Mouse (Mus musculus) heart, embryonic 16.5 days (tissue): ENCODE data around the gene Gja8. TPM values are rescaled to one million over a fixed set of nuclear protein-coding genes. Genes with fewer than 3 reads are reported as not detected.

ENCODE experiments used
- ATAC-seq: fragments of 200-750 bp; cut with Nextera tagmentation; replicated peaks from 2 replicates; pipeline ENCODE4 v1.8.0; 2017; ENCODE audit warnings: moderate number of reproducible peaks; ENCODE audit not compliant: insufficient read depth, low FRiP score; ENCODE audit errors: extremely low read depth
- H3K27ac ChIP-seq: fragments of 300-500 bp; sonication (generic); 2 replicates; pipeline ENCODE4 v1.5.1; 2014; ENCODE audit warnings: mild to moderate bottlenecking, low read length, control low read depth, moderate library complexity
- H3K27me3 ChIP-seq: fragments of 300-500 bp; sonication (generic); 2 replicates; pipeline ENCODE4 v1.6.1; 2014; ENCODE audit warnings: low read length, mixed read lengths; ENCODE audit not compliant: control insufficient read depth, insufficient read depth
- H3K36me3 ChIP-seq: fragments of 300-500 bp; sonication (generic); 2 replicates; pipeline ENCODE4 v1.6.1; 2014; ENCODE audit not compliant: control insufficient read depth, insufficient read depth
- H3K4me1 ChIP-seq: fragments of 300-500 bp; sonication (generic); 2 replicates; pipeline ENCODE4 v1.6.1; 2014; ENCODE audit warnings: low read length, mixed read lengths; ENCODE audit not compliant: control insufficient read depth, insufficient read depth
- H3K4me2 ChIP-seq: fragments of 300-500 bp; sonication (generic); 2 replicates; pipeline ENCODE4 v1.6.1; 2014; ENCODE audit warnings: low read depth, mild to moderate bottlenecking, control low read depth, low read length
- H3K4me3 ChIP-seq: fragments of 300-500 bp; sonication (generic); 2 replicates; pipeline ENCODE4 v1.5.1; 2014; ENCODE audit warnings: mild to moderate bottlenecking, control low read depth, low read length
- H3K9ac ChIP-seq: fragments of 300-500 bp; sonication (generic); 2 replicates; pipeline ENCODE4 v1.6.1; 2014; ENCODE audit warnings: low read length, control low read depth
- H3K9me3 ChIP-seq: fragments of 300-500 bp; sonication (generic); replicated peaks from 2 replicates; pipeline ENCODE4 v1.6.1; 2016; ENCODE audit warnings: low read length; ENCODE audit not compliant: control insufficient read depth
- WGBS: fragments of 180-500 bp; shearing (Covaris S2); extraction: QIAGEN DNeasy Blood & Tissue Kit; methylation state at CpG from one replicate; pipeline ENCODE4 v1.1.7; 2014; 5-methylcytosine and 5-hydroxymethylcytosine counted together
- polyA plus RNA-seq: library from polyadenylated mRNA; unstranded; fragments of >200 nt; fragmentation: Nextera tagmentation; extraction: Ambion mirVana; gene quantifications from 2 replicates; pipeline ENCODE4 v1.2.1, GENCODE M21; 2015

The Gja8 gene
- polyA plus RNA-seq, 1 experiment from 2014 or later, result not detected

- no peaks in the 10 kb centered on the region for H3K27me3 ChIP-seq
- no peak overlapping the region for H3K4me3 ChIP-seq
- H3K9me3 ChIP-seq, result no peaks in the 10 kb centered on the region
- no peak overlapping the region for H3K27ac ChIP-seq
- no peak for ATAC-seq
- 0 out of 2 replicates have a peak, but pooled peaks cover 2% of the 10 kb centered on the region for H3K4me1 ChIP-seq
- no peak overlapping the region for H3K4me2 ChIP-seq
- H3K36me3 ChIP-seq, result no peaks in the 10 kb centered on the region
- no peak overlapping the region for H3K9ac ChIP-seq
- WGBS, result 52% methylated on average over 5 of the region's 5 CpGs
These were observed 11.8 kb upstream of the Gja8 start for GRCm38 (mm10) chr3:96937606-96938005.

- WGBS, result 6% methylated on average over 6 of the region's 6 CpGs
- no peak overlapping the region for H3K4me2 ChIP-seq
- H3K4me3 ChIP-seq, result no peak overlapping the region
- ATAC-seq, result no peak
- H3K4me1 ChIP-seq, result peaks cover 4% of the 10 kb centered on the region; the same call in 1 of the 2 replicates
- no peaks in the 10 kb centered on the region for H3K27me3 ChIP-seq
- no peaks in the 10 kb centered on the region for H3K9me3 ChIP-seq
- no peak overlapping the region for H3K27ac ChIP-seq
- H3K9ac ChIP-seq, result no peak overlapping the region
- no peaks in the 10 kb centered on the region for H3K36me3 ChIP-seq
These were observed 10.4 kb upstream of the Gja8 start for GRCm38 (mm10) chr3:96936241-96936640.

- ATAC-seq, result 0 out of 2 replicates have a peak, but pooled peaks have one; percentile 41
- no peak overlapping the region for H3K4me3 ChIP-seq
- no peaks in the 10 kb centered on the region for H3K9me3 ChIP-seq
- peak overlapping the region; percentile 35; the same call in 1 of the 2 replicates for H3K9ac ChIP-seq
- H3K4me2 ChIP-seq, result peak overlapping the region; percentile 42
- no peaks in the 10 kb centered on the region for H3K27me3 ChIP-seq
- H3K27ac ChIP-seq, result no peak overlapping the region; the same call in 1 of the 2 replicates
- WGBS, result 19% methylated on average over 5 of the region's 5 CpGs
- no peaks in the 10 kb centered on the region for H3K36me3 ChIP-seq
- peaks cover 8% of the 10 kb centered on the region; the same call in 1 of the 2 replicates for H3K4me1 ChIP-seq
These were observed 5.5 kb upstream of the Gja8 start for GRCm38 (mm10) chr3:96931261-96931681.

- no peak overlapping the region for H3K4me3 ChIP-seq
- no peak overlapping the region for H3K9ac ChIP-seq
- no peaks in the 10 kb centered on the region for H3K4me1 ChIP-seq
- no peaks in the 10 kb centered on the region for H3K36me3 ChIP-seq
- ATAC-seq, result no peak
- H3K4me2 ChIP-seq, result no peak overlapping the region
- 81% methylated on average over 4 of the region's 4 CpGs for WGBS
- no peak overlapping the region for H3K27ac ChIP-seq
- H3K27me3 ChIP-seq, result no peaks in the 10 kb centered on the region
- no peaks in the 10 kb centered on the region for H3K9me3 ChIP-seq
These were observed 1.2 kb downstream of the Gja8 start for GRCm38 (mm10) chr3:96924631-96925030.

- WGBS, result 74% methylated on average over 7 of the region's 7 CpGs
- Histone ChIP-seq H3K36me3 (no peaks in the 10 kb centered on the region), H3K27me3 (no peaks in the 10 kb centered on the region), H3K9me3 (no peaks in the 10 kb centered on the region), H3K27ac (no peak overlapping the region), H3K4me2 (no peak overlapping the region), H3K4me1 (no peaks in the 10 kb centered on the region), H3K9ac (no peak overlapping the region), H3K4me3 (no peak overlapping the region)
- no peak for ATAC-seq
These were observed 4.8 kb downstream of the Gja8 start for GRCm38 (mm10) chr3:96920991-96921390.

GRCm38 (mm10) chr3:96905592-96905991, 20.2 kb downstream of the Gja8 start:
- no peak for ATAC-seq
- Histone ChIP-seq H3K36me3 (no peaks in the 10 kb centered on the region), H3K27ac (no peak overlapping the region), H3K9ac (peak overlapping the region; percentile 90), H3K9me3 (no peaks in the 10 kb centered on the region), H3K4me3 (peak overlapping the region; percentile 92), H3K27me3 (peaks cover 5% of the 10 kb centered on the region), H3K4me2 (peak overlapping the region; percentile 81), H3K4me1 (peaks cover 9% of the 10 kb centered on the region)
- 38% methylated on average over 9 of the region's 9 CpGs for WGBS

- no peaks in the 10 kb centered on the region for H3K9me3 ChIP-seq
- H3K27ac ChIP-seq, result no peak within 1 kb of the TSS
- H3K4me3 ChIP-seq, result peak within 1 kb of the TSS; percentile 92
- H3K36me3 ChIP-seq, result no peaks in the 10 kb centered on the region
- peak within 1 kb of the TSS; percentile 90 for H3K9ac ChIP-seq
- under 1% methylated on average over 40 of the region's 40 CpGs for whole genome bisulfite sequencing
- peaks cover 5% of the 10 kb centered on the region for H3K27me3 ChIP-seq
- H3K4me1 ChIP-seq, result peaks cover 9% of the 10 kb centered on the region
- peak within 1 kb of the TSS; percentile 81 for H3K4me2 ChIP-seq
- peak; percentile 94 for ATAC-seq
These were observed 20.8 kb downstream of the Gja8 start, which contains the start of gene Gpr89 for GRCm38 (mm10) chr3:96904851-96905541. Gpr89 (minus strand) TSS chr3:96905346.

GRCm38 (mm10) chr3:96904393-96904792, 21.4 kb downstream of the Gja8 start, which contains the start of gene Gja5:
Gja5 (plus strand) TSS chr3:96904693.
- Histone ChIP-seq H3K27me3 (peaks cover 5% of the 10 kb centered on the region), H3K36me3 (no peaks in the 10 kb centered on the region), H3K4me3 (peak within 1 kb of the TSS; percentile 92), H3K9ac (peak within 1 kb of the TSS; percentile 90), H3K27ac (no peak within 1 kb of the TSS), H3K9me3 (no peaks in the 10 kb centered on the region), H3K4me2 (peak within 1 kb of the TSS; percentile 81), H3K4me1 (peaks cover 9% of the 10 kb centered on the region)
- WGBS, result 15% methylated on average over 14 of the region's 14 CpGs
- no peak for ATAC-seq

GRCm38 (mm10) chr3:96902336-96902999, 23.4 kb downstream of the Gja8 start:
- Histone ChIP-seq H3K9me3 (no peaks in the 10 kb centered on the region), H3K36me3 (peaks cover 3% of the 10 kb centered on the region; the same call in 1 of the 2 replicates), H3K27me3 (no peaks in the 10 kb centered on the region; the same call in 1 of the 2 replicates), H3K9ac (no peak overlapping the region), H3K4me2 (no peak overlapping the region), H3K27ac (no peak overlapping the region), H3K4me3 (no peak overlapping the region), H3K4me1 (peaks cover 9% of the 10 kb centered on the region)
- 88% methylated on average over 4 of the region's 4 CpGs for WGBS
- no peak for ATAC-seq
